Mouse (Mus musculus) liver, adult 2 months (tissue): ENCODE data around the gene Prelid3b. TPM values are rescaled to one million over a fixed set of nuclear protein-coding genes. Genes with fewer than 3 reads are reported as not detected.

Source experiments
- DNase-seq: peaks from one replicate; pipeline ENCODE4 v3.0.0-alpha.2; 2011; ENCODE audit warnings: low read depth, low spot score; ENCODE audit errors: extremely low read depth
- H3K27ac ChIP-seq: fragments of 200-500 bp; replicated peaks from 2 replicates; pipeline ENCODE4 v1.5.1; 2012; ENCODE audit warnings: low read depth, mild to moderate bottlenecking, control low read depth, inconsistent platforms, low read length; ENCODE audit not compliant: insufficient read depth
- H3K27me3 ChIP-seq: fragments of 200-500 bp; 2 replicates; pipeline ENCODE4 v1.6.1; 2012; ENCODE audit warnings: mild to moderate bottlenecking, moderate library complexity, low read length, inconsistent platforms; ENCODE audit not compliant: control insufficient read depth, insufficient read depth
- H3K36me3 ChIP-seq: fragments of 200-500 bp; 2 replicates; pipeline ENCODE4 v1.6.1; 2012; ENCODE audit warnings: low read length, inconsistent platforms; ENCODE audit not compliant: control insufficient read depth, insufficient read depth
- H3K4me1 ChIP-seq: fragments of 200-500 bp; 2 replicates; pipeline ENCODE4 v1.6.1; 2011; ENCODE audit warnings: low read length; ENCODE audit not compliant: control insufficient read depth, insufficient read depth
- H3K4me3 ChIP-seq: fragments of 200-500 bp; 2 replicates; pipeline ENCODE4 v1.5.1; 2011; ENCODE audit warnings: low read depth, mild to moderate bottlenecking, control low read depth, low read length, moderate library complexity; ENCODE audit not compliant: insufficient read depth
- H3K79me2 ChIP-seq: fragments of 200-500 bp; 2 replicates; pipeline ENCODE4 v1.6.1; 2012; ENCODE audit warnings: inconsistent platforms, mild to moderate bottlenecking, low read length, moderate library complexity; ENCODE audit not compliant: control insufficient read depth, insufficient read depth
- H3K9ac ChIP-seq: fragments of 200-500 bp; 2 replicates; pipeline ENCODE4 v1.6.1; 2012; ENCODE audit warnings: low read depth, mild to moderate bottlenecking, control low read depth, inconsistent platforms, low read length
- CTCF ChIP-seq: fragments of 200-500 bp; IDR thresholded peaks from 2 replicates; pipeline ENCODE4 v1.5.1; 2011; ENCODE audit warnings: low read depth, low read length, control low read depth
- POLR2A ChIP-seq: fragments of 200-500 bp; IDR thresholded peaks from 2 replicates; pipeline ENCODE4 v1.6.1; 2011; ENCODE audit warnings: low read length, control low read depth; ENCODE audit not compliant: insufficient read depth; ENCODE audit errors: extremely low read depth
- WGBS: fragments of 180-500 bp; shearing (Covaris S2); methylation state at CpG from one replicate; pipeline ENCODE4 v1.1.7; 2018; 5-methylcytosine and 5-hydroxymethylcytosine counted together
- polyA plus RNA-seq: library from polyadenylated mRNA; depleted of rRNA; stranded (reverse); fragments of >200 nt; gene quantifications from 2 replicates; pipeline ENCODE4 v1.2.3, GENCODE M21; 2012; rRNA removed
- total RNA-seq: library from RNA; depleted of rRNA; stranded (reverse); fragments of >200 nt; gene quantifications from 2 replicates; pipeline ENCODE4 v1.2.3, GENCODE M21; 2014; rRNA removed

Gene Prelid3b
- total and polyA plus RNA-seq, 2 experiments = 24.5 to 38.6 TPM

DNA sequence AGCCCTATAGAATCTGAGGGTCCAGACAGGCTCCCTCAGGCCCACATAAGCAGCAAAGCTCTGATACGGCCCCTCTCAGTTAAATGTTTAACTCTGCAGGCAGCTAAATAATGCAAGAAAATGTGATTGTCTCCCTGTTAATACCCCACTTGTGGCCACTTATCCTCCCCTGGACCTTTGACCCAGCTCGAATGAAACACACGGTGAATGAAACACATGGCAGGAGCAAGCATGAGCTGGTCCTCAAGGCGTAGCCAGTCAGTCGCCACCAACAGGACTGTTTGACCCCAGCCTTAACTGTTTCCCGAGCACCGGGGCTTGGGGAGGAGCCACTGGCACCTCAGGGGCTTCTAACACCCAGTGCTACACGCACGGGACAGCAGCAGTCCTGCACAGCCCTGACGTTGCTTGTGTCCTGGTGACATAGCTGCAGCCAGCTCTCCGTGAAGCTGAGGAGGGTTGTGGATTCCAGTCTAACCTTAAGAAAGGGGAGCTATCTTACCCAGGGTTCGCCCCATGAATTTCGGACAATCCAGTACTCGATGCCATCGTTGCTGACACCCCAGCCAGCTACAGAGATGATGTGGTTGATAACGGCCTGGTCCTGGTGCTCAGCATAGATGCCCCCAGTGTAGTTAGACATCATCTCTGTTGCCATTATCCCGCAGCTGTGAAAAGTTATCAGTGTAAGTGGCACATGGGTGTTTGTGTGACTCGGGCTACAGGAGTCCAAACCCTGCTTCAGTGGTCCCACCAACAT lies 44.6 kb downstream of the Prelid3b start:
- Histone ChIP-seq H3K79me2 (no peaks in the 10 kb centered on the region), H3K36me3 (peaks cover 27% of the 10 kb centered on the region), H3K9ac (no peak overlapping the region), H3K27me3 (no peaks in the 10 kb centered on the region), H3K4me3 (no peak overlapping the region), H3K4me1 (no peaks in the 10 kb centered on the region), H3K27ac (no peak overlapping the region)
- 86% methylated on average over 18 of the region's 18 CpGs for WGBS
- DNase-seq = no peak
- TF ChIP-seq POLR2A = no peak
- no peak for TF ChIP-seq CTCF

DNA sequence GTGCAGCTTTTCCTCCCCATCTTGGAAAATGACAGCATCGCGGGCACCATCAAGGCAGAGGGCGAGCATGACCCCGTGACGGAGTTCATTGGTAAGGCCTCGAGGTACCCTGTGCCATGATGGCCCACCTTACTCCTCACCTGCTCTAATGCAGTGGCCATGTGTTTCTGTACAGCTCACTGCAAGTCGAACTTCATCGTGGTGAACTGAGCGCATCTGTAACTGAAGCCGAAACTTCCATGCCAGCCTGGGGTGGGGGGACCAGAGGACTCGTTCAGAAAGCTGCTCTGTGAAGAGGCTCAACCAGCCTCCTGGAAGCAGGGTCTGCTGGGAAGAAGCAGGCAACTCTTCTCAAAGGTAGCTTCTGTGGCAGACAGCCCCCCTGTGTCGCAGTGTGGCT lies 46.0 kb downstream of the Prelid3b start:
- Histone ChIP-seq H3K79me2 (no peaks in the 10 kb centered on the region), H3K4me1 (no peaks in the 10 kb centered on the region), H3K4me3 (no peak overlapping the region), H3K9ac (no peak overlapping the region), H3K27me3 (no peaks in the 10 kb centered on the region), H3K27ac (no peak overlapping the region), H3K36me3 (peaks cover 27% of the 10 kb centered on the region)
- no peak for TF ChIP-seq CTCF
- WGBS = 92% methylated on average over 12 of the region's 12 CpGs
- no peak for DNase-seq

DNA sequence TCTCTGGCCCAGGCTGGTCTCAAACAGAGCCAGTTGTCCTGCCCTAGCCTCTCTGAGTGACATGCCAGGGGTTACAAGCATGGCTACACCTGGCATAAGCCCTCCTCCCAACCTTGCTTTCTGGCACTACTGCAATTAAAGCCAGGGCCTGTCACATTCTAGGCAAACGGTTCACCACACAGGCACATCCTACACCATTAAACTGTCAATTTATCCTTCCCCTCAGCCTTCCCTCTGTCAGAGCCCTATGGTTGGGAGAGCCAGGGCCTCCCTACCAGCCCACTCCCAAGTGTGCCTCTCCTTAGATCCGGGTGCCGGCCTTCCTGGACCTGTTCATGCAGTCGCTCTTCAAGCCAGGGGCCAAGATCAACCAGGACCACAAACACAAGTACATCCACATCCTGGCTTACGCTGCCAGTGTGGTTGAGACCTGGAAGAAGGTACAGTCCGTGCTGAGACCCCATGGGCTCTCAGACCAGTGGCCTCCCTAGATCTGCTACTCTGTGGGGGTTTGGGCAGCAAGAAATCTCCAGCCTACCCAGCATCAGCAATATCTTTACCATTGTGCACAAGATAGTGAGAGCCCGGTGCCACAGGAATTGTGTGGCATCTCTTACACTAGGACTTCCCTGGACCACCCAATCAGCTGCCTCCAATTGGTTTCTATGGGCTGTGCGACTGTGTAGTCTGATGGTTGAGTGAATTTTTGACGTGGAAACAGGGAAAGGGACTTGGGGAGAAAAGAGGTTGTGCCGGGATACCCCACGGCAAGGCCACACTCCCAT lies 48.4 kb downstream of the Prelid3b start:
- H3K4me1 ChIP-seq = no peaks in the 10 kb centered on the region
- TF ChIP-seq POLR2A (no peak), CTCF (no peak)
- DNase-seq = no peak
- H3K27me3 ChIP-seq = no peaks in the 10 kb centered on the region
- H3K9ac ChIP-seq = no peak overlapping the region
- peaks cover 18% of the 10 kb centered on the region for H3K36me3 ChIP-seq
- H3K27ac ChIP-seq = no peak overlapping the region
- H3K4me3 ChIP-seq = no peak overlapping the region
- H3K79me2 ChIP-seq = no peaks in the 10 kb centered on the region
- 93% methylated on average over 11 of the region's 11 CpGs for WGBS

DNA sequence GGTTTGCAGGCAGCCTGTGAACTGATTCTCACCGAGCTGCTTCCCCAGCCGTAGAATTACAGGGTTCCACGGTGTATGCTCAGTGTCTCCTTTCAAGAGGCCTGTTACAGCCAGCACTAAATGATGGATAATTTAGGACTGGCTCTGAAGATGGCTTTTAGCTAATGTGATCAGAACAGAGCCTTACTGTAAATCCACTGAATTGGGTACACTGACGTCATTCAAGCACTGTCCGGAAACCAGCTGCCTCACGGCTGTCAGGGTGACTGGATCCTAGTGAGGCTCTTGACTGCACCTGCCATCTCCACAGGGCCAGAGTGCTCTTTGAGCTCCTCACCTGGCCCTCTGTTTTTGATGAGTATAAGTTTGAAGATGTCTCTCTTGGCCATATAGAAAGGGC lies 51.8 kb downstream of the Prelid3b start:
- Histone ChIP-seq H3K27me3 (no peaks in the 10 kb centered on the region), H3K9ac (no peak overlapping the region), H3K79me2 (peaks cover 13% of the 10 kb centered on the region; the same call in 1 of the 2 replicates), H3K27ac (no peak overlapping the region), H3K36me3 (peaks cover 2% of the 10 kb centered on the region; the same call in 1 of the 2 replicates), H3K4me1 (peaks cover 4% of the 10 kb centered on the region; the same call in 1 of the 2 replicates), H3K4me3 (no peak overlapping the region)
- TF ChIP-seq POLR2A (no peak), CTCF (no peak)
- WGBS = 95% methylated on average over 6 of the region's 6 CpGs
- no peak for DNase-seq

DNA sequence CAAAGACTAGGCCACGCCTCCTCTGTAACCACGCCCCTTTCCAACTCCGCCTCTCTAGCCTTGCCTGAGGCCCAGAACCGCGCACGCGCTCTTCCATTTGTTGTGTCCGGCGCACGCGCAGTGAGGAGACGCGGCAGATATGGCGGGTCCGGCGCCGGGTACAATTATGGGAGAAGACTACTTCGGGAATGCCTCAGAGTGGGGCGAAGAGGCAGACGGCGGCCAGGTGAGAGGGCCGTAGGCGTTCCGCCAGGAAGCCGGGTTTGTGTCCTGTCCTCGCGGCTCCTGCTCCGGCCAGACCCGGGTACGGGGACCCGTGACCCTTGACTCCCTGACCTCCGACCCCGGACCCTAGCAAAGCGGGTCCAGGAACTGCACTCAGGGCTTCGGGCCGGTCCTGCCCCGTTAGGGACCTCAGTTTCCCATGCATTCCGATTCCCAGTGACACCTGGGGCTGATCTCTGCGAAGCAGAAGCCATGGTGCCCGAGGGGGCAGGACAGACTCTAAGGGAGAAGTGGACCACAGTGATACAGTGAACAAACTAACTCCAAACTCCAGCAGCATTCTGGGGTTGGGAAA lies 57.1 kb downstream of the Prelid3b start, which contains the start of gene Nelfcd:
Nelfcd (plus strand) TSS at position 74 of the 580 bp plus-strand sequence.
- peak; percentile 83 for DNase-seq
- Histone ChIP-seq H3K4me3 (peak within 1 kb of the TSS; percentile 93), H3K4me1 (peaks cover 4% of the 10 kb centered on the region; the same call in 1 of the 2 replicates), H3K27ac (peak within 1 kb of the TSS; percentile 68), H3K9ac (peak within 1 kb of the TSS; percentile 91), H3K79me2 (peaks cover 17% of the 10 kb centered on the region; the same call in 1 of the 2 replicates), H3K36me3 (no peaks in the 10 kb centered on the region), H3K27me3 (no peaks in the 10 kb centered on the region)
- under 1% methylated on average over 40 of the region's 40 CpGs for WGBS
- TF ChIP-seq POLR2A (0 out of 2 replicates have a peak, but pooled peaks have one; percentile 52), CTCF (no peak)

Other genes starting within 250 kb of the Prelid3b start
- gene Gnas, start 188.8 kb downstream of the Prelid3b start, total RNA-seq = 201 and 240 TPM in 2 replicates
- gene Gnas, start 188.8 kb downstream of the Prelid3b start, polyA plus RNA-seq = 412 and 417 TPM in 2 replicates
- gene Gm20721, start 126.4 kb downstream of the Prelid3b start, total RNA-seq = not detected in 2 replicates
- gene Gm20721, start 126.4 kb downstream of the Prelid3b start, polyA plus RNA-seq = 0.10 and 0.31 TPM in 2 replicates
- 17.3 and 19.4 TPM in 2 replicates for gene Nelfcd, start 57.3 kb downstream of the Prelid3b start, total RNA-seq
- 35.1 and 40.6 TPM in 2 replicates for gene Nelfcd, start 57.3 kb downstream of the Prelid3b start, polyA plus RNA-seq
- 235 and 279 TPM in 2 replicates for gene Ctsz, start 34.0 kb downstream of the Prelid3b start, total RNA-seq
- gene Ctsz, start 34.0 kb downstream of the Prelid3b start, polyA plus RNA-seq = 308 and 389 TPM in 2 replicates
- 0.18 and 0.40 TPM in 2 replicates for gene Tubb1, start 22.4 kb downstream of the Prelid3b start, total RNA-seq
- gene Tubb1, start 22.4 kb downstream of the Prelid3b start, polyA plus RNA-seq = 0.07 and 0.33 TPM in 2 replicates
- gene Atp5e, start 9.0 kb downstream of the Prelid3b start, total RNA-seq = 469 and 519 TPM in 2 replicates
- 502 and 633 TPM in 2 replicates for gene Atp5e, start 9.0 kb downstream of the Prelid3b start, polyA plus RNA-seq
- gene Zfp831, start 170.5 kb upstream of the Prelid3b start, total RNA-seq = 0.09 and 0.13 TPM in 2 replicates
- gene Zfp831, start 170.5 kb upstream of the Prelid3b start, polyA plus RNA-seq = 0.04 and 0.06 TPM in 2 replicates